Comparison of ENCODE assay signal across 9 mouse cellular contexts in genomic region chr11:115706584-115706983, GRCm38 (mm10). TPM values are rescaled to one million over a fixed set of nuclear protein-coding genes. Genes with fewer than 3 reads are reported as not detected.
DNase-seq lines count a peak whose midpoint lies in the region; ATAC-seq lines count a peak whose summit lies in the region.
"Had no signal": no experiment of that assay in that cellular context is flagged by ENCODE, and none has a peak within 500 bp of the region (broad histone marks: within the 10 kb centered on the region; RNA-seq: fewer than 3 reads in every experiment).

No protein-coding gene starts in this region.

- DNase-seq in lung, postnatal 36 days = no peak
- peak; percentile 38 for DNase-seq in forebrain, embryonic 11.5 days (ENCODE audit: low spot score)
- no peak for DNase-seq in limb, embryonic 11.5 days (ENCODE audit: low spot score)
- no peak for DNase-seq in natural killer cell, adult 2 months (ENCODE audit: low spot score in 2 of 2)
- DNase-seq in cerebellum, postnatal 10 days = no peak
- DNase-seq in right cerebral cortex, adult 2 months (ENCODE audit: low spot score in 2 of 2) = no peak
- DNase-seq: thymus, postnatal 14 days had no signal

- H3K9ac ChIP-seq in lung, embryonic 15.5 days = no peak overlapping the region
- H3K9ac ChIP-seq in forebrain, embryonic 11.5 days (ENCODE audit: low read length) = peak overlapping the region; percentile 95; the same call in 1 of the 2 replicates
- H3K9ac ChIP-seq in limb, embryonic 11.5 days (ENCODE audit: low read length) = no peak overlapping the region
- H3K9ac ChIP-seq in neural tube, embryonic 15.5 days (replicated peaks) = 0 out of 2 replicates have a peak overlapping the region, but pooled peaks have one; percentile 95

- H3K27ac ChIP-seq in lung, embryonic 15.5 days = no peak overlapping the region
- H3K27ac ChIP-seq in forebrain, embryonic 11.5 days (ENCODE audit: low read depth, low read length) = no peak overlapping the region
- no peak overlapping the region for H3K27ac ChIP-seq in limb, embryonic 11.5 days (replicated peaks; ENCODE audit: low read depth, low read length)
- no peak overlapping the region for H3K27ac ChIP-seq in neural tube, embryonic 15.5 days (replicated peaks)

- H3K4me3 ChIP-seq in lung, embryonic 15.5 days = peak overlapping the region; percentile 78; the same call in 1 of the 2 replicates
- H3K4me3 ChIP-seq in forebrain, embryonic 11.5 days (ENCODE audit: low read depth, low read length) = no peak overlapping the region
- no peak overlapping the region for H3K4me3 ChIP-seq in limb, embryonic 11.5 days (ENCODE audit: low read depth, low read length)
- peak overlapping the region; percentile 84; the same call in 1 of the 2 replicates for H3K4me3 ChIP-seq in neural tube, embryonic 15.5 days (replicated peaks)

- WGBS in lung, embryonic 15.5 days = 84% methylated on average over 10 of the region's 10 CpGs
- 92% methylated on average over 10 of the region's 10 CpGs for WGBS in forebrain, embryonic 11.5 days
- 88% methylated on average over 10 of the region's 10 CpGs for WGBS in limb, embryonic 11.5 days
- WGBS in neural tube, embryonic 15.5 days = 88% methylated on average over 10 of the region's 10 CpGs

- peaks cover 17% of the 10 kb centered on the region for H3K4me1 ChIP-seq in lung, embryonic 15.5 days
- peaks cover 7% of the 10 kb centered on the region; the same call in 1 of the 2 replicates for H3K4me1 ChIP-seq in forebrain, embryonic 11.5 days (replicated peaks; ENCODE audit: control insufficient read depth, insufficient read depth, low read length)
- peaks cover 10% of the 10 kb centered on the region for H3K4me1 ChIP-seq in limb, embryonic 11.5 days (ENCODE audit: control insufficient read depth, insufficient read depth, low read length)
- H3K4me1 ChIP-seq in neural tube, embryonic 15.5 days = peaks cover 39% of the 10 kb centered on the region

- no peaks in the 10 kb centered on the region for H3K9me3 ChIP-seq in lung, embryonic 15.5 days
- no peaks in the 10 kb centered on the region for H3K9me3 ChIP-seq in forebrain, embryonic 11.5 days (ENCODE audit: control insufficient read depth, low read length)
- H3K9me3 ChIP-seq in limb, embryonic 11.5 days (ENCODE audit: control insufficient read depth, low read length) = no peaks in the 10 kb centered on the region
- no peaks in the 10 kb centered on the region for H3K9me3 ChIP-seq in neural tube, embryonic 15.5 days (replicated peaks)

- no peak for ATAC-seq in lung, embryonic 15.5 days (ENCODE audit: borderline replicate concordance, extremely low read depth, low FRiP score, low TSS enrichment)
- ATAC-seq in forebrain, embryonic 11.5 days (replicated peaks; ENCODE audit: low FRiP score) = no peak
- ATAC-seq in limb, embryonic 11.5 days (ENCODE audit: insufficient number of reproducible peaks, low FRiP score, low TSS enrichment, low read depth) = no peak
- ATAC-seq in neural tube, embryonic 15.5 days (ENCODE audit: low FRiP score) = no peak

- H3K27me3 ChIP-seq in lung, embryonic 15.5 days = no peaks in the 10 kb centered on the region
- H3K27me3 ChIP-seq in forebrain, embryonic 11.5 days (ENCODE audit: control insufficient read depth, insufficient read depth, low read length) = no peaks in the 10 kb centered on the region
- H3K27me3 ChIP-seq in limb, embryonic 11.5 days (ENCODE audit: control insufficient read depth, insufficient read depth, low read length) = no peaks in the 10 kb centered on the region
- no peaks in the 10 kb centered on the region for H3K27me3 ChIP-seq in neural tube, embryonic 15.5 days (replicated peaks)

- peak overlapping the region; percentile 84 for H3K4me2 ChIP-seq in lung, embryonic 15.5 days
- peak overlapping the region; percentile 78; the same call in 1 of the 2 replicates for H3K4me2 ChIP-seq in forebrain, embryonic 11.5 days (ENCODE audit: low read depth, low read length, severe bottlenecking)
- peak overlapping the region; percentile 76 for H3K4me2 ChIP-seq in limb, embryonic 11.5 days (ENCODE audit: low read depth, severe bottlenecking)
- H3K4me2 ChIP-seq in neural tube, embryonic 15.5 days = peak overlapping the region; percentile 88

- no peaks in the 10 kb centered on the region for H3K36me3 ChIP-seq in lung, embryonic 15.5 days
- H3K36me3 ChIP-seq in forebrain, embryonic 11.5 days (ENCODE audit: control insufficient read depth, insufficient read depth, low read length) = no peaks in the 10 kb centered on the region
- no peaks in the 10 kb centered on the region for H3K36me3 ChIP-seq in limb, embryonic 11.5 days (ENCODE audit: control insufficient read depth, insufficient read depth, low read length)
- no peaks in the 10 kb centered on the region for H3K36me3 ChIP-seq in neural tube, embryonic 15.5 days

RNA-seq across cellular contexts. Expression of gene Grb2, which starts 1.8 kb away (rescaled TPM):
- polyA plus RNA-seq in lung, embryonic 15.5 days (2015; fragmentation: Nextera tagmentation; extraction: Ambion mirVana) = 85.6 and 91.0 TPM in 2 replicates
- polyA plus RNA-seq in forebrain, embryonic 11.5 days (2014; fragmentation: Nextera tagmentation; extraction: Ambion mirVana) = 63.0 and 71.4 TPM in 2 replicates
- 52.5 and 58.3 TPM in 2 replicates for polyA plus RNA-seq in limb, embryonic 11.5 days (2014; fragmentation: Nextera tagmentation; extraction: Ambion mirVana)
- polyA plus RNA-seq in neural tube, embryonic 15.5 days (2015; fragmentation: Nextera tagmentation; extraction: Ambion mirVana) = 192 and 194 TPM in 2 replicates

RNA-seq across cellular contexts. Expression of gene Tmem94, which starts 58.6 kb away (rescaled TPM):
- polyA plus RNA-seq in lung, embryonic 15.5 days (2015; fragmentation: Nextera tagmentation; extraction: Ambion mirVana) = 23.1 and 24.6 TPM in 2 replicates
- polyA plus RNA-seq in forebrain, embryonic 11.5 days (2014; fragmentation: Nextera tagmentation; extraction: Ambion mirVana) = 25.9 and 28.9 TPM in 2 replicates
- polyA plus RNA-seq in limb, embryonic 11.5 days (2014; fragmentation: Nextera tagmentation; extraction: Ambion mirVana) = 15.8 and 17.4 TPM in 2 replicates
- 20.3 and 21.2 TPM in 2 replicates for polyA plus RNA-seq in neural tube, embryonic 15.5 days (2015; fragmentation: Nextera tagmentation; extraction: Ambion mirVana)

Comparison
In these comparisons a context has a peak if more than half of its experiments do, and no peak if none do; other contexts are left out.
1. H3K4me3 ChIP-seq: peak in lung, embryonic 15.5 days (single experiment) and neural tube, embryonic 15.5 days (single experiment); none in forebrain, embryonic 11.5 days (single experiment) and limb, embryonic 11.5 days (single experiment).
2. H3K9ac ChIP-seq: peak in forebrain, embryonic 11.5 days (single experiment) and neural tube, embryonic 15.5 days (single experiment); none in lung, embryonic 15.5 days (single experiment) and limb, embryonic 11.5 days (single experiment).
3. Peak in every context shown above with its lines, with median percentiles within 50 percentile points of each other: H3K4me2 ChIP-seq.